Mouse (Mus musculus) heart, embryonic 16.5 days (tissue): ENCODE measurements around the gene Lgr6. TPM values are rescaled to one million over a fixed set of nuclear protein-coding genes. Genes with fewer than 3 reads are reported as not detected.

ENCODE experiments used
- ATAC-seq: fragments of 200-750 bp; cut with Nextera tagmentation; replicated peaks from 2 replicates; pipeline ENCODE4 v1.8.0; 2017; ENCODE audit warnings: moderate number of reproducible peaks; ENCODE audit not compliant: insufficient read depth, low FRiP score; ENCODE audit errors: extremely low read depth
- H3K27ac ChIP-seq: fragments of 300-500 bp; sonication (generic); 2 replicates; pipeline ENCODE4 v1.5.1; 2014; ENCODE audit warnings: mild to moderate bottlenecking, low read length, control low read depth, moderate library complexity
- H3K27me3 ChIP-seq: fragments of 300-500 bp; sonication (generic); 2 replicates; pipeline ENCODE4 v1.6.1; 2014; ENCODE audit warnings: low read length, mixed read lengths; ENCODE audit not compliant: control insufficient read depth, insufficient read depth
- H3K36me3 ChIP-seq: fragments of 300-500 bp; sonication (generic); 2 replicates; pipeline ENCODE4 v1.6.1; 2014; ENCODE audit not compliant: control insufficient read depth, insufficient read depth
- H3K4me1 ChIP-seq: fragments of 300-500 bp; sonication (generic); 2 replicates; pipeline ENCODE4 v1.6.1; 2014; ENCODE audit warnings: low read length, mixed read lengths; ENCODE audit not compliant: control insufficient read depth, insufficient read depth
- H3K4me2 ChIP-seq: fragments of 300-500 bp; sonication (generic); 2 replicates; pipeline ENCODE4 v1.6.1; 2014; ENCODE audit warnings: low read depth, mild to moderate bottlenecking, control low read depth, low read length
- H3K4me3 ChIP-seq: fragments of 300-500 bp; sonication (generic); 2 replicates; pipeline ENCODE4 v1.5.1; 2014; ENCODE audit warnings: mild to moderate bottlenecking, control low read depth, low read length
- H3K9ac ChIP-seq: fragments of 300-500 bp; sonication (generic); 2 replicates; pipeline ENCODE4 v1.6.1; 2014; ENCODE audit warnings: low read length, control low read depth
- H3K9me3 ChIP-seq: fragments of 300-500 bp; sonication (generic); replicated peaks from 2 replicates; pipeline ENCODE4 v1.6.1; 2016; ENCODE audit warnings: low read length; ENCODE audit not compliant: control insufficient read depth
- WGBS: fragments of 180-500 bp; shearing (Covaris S2); extraction: QIAGEN DNeasy Blood & Tissue Kit; methylation state at CpG from one replicate; pipeline ENCODE4 v1.1.7; 2014; 5-methylcytosine and 5-hydroxymethylcytosine counted together
- polyA plus RNA-seq: library from polyadenylated mRNA; unstranded; fragments of >200 nt; fragmentation: Nextera tagmentation; extraction: Ambion mirVana; gene quantifications from 2 replicates; pipeline ENCODE4 v1.2.1, GENCODE M21; 2015

Lgr6 gene
- polyA plus RNA-seq, 1 experiment from 2014 or later: 2.5 TPM

DNA sequence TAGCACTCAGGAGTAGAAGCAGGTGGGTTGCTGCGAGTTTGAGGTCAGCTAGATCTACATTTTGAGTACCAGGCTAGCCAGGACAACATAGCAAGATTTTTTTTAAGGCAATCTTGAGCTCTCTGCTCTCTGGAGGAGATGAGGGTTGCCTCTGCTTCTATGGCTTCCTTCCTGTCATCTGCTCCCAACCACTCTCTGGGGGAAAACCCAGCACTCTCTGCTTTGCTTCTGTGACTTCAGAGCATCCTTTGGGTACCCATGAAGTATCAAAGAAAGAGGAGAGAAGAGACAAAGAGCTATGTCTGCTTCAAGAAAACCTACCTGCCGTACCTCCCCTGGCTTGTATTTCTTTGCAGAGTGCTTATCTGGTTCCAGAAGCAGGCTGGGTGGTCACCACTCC lies 38.9 kb upstream of the Lgr6 start:
- Histone ChIP-seq H3K9me3 (no peaks in the 10 kb centered on the region), H3K4me2 (no peak overlapping the region), H3K36me3 (no peaks in the 10 kb centered on the region), H3K27me3 (peaks cover 26% of the 10 kb centered on the region), H3K9ac (no peak overlapping the region), H3K4me1 (peaks cover 15% of the 10 kb centered on the region), H3K4me3 (no peak overlapping the region), H3K27ac (no peak overlapping the region)
- no peak for ATAC-seq
- WGBS: 83% methylated on average over 2 of the region's 2 CpGs

DNA sequence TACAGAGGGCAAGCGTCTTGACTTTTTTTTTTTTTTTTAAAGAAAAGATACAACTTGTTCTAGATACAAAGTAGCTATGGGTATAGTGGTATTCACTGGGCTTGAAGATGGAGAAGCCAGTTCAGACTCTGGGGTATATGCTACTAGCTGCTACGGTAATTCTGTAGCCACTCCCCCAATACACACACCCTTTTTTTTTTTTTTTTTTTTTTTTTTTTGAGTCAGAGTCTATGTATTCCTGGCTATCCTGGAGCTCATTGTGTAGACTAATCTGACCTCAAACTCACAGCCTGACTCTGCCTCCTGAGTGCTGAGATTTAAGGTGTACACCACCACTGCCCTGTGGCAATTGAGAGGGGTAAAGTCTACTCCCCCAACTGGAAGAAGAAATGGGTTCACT lies 37.4 kb upstream of the Lgr6 start:
- Histone ChIP-seq H3K4me1 (peaks cover 3% of the 10 kb centered on the region; the same call in 1 of the 2 replicates), H3K36me3 (no peaks in the 10 kb centered on the region), H3K9me3 (no peaks in the 10 kb centered on the region), H3K27me3 (peaks cover 26% of the 10 kb centered on the region), H3K9ac (no peak overlapping the region), H3K4me2 (no peak overlapping the region), H3K4me3 (no peak overlapping the region), H3K27ac (no peak overlapping the region)
- 73% methylated on average over 2 of the region's 2 CpGs for WGBS
- no peak for ATAC-seq

DNA sequence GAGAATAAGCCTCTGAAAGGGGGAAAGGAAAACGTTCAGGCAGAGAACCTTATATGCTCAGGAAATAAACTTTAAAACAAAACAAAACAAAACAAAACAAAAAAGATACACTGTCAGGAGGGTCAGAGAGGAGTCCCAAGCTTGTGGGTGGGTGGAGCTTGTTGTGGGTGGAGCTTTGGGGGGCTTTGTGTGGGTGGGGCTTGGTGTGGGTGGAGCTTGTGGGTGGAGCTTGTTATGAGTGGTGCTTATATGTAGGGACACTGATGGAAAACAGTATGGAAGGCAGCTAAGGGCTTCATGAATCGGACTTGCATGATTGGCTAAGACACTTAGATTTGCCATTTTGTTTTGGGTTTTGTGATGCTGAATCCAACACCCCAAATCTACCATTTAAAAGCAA lies 34.8 kb upstream of the Lgr6 start:
- no peak overlapping the region for H3K9ac ChIP-seq
- H3K4me2 ChIP-seq: no peak overlapping the region
- peaks cover 23% of the 10 kb centered on the region for H3K27me3 ChIP-seq
- H3K27ac ChIP-seq: no peak overlapping the region
- H3K36me3 ChIP-seq: no peaks in the 10 kb centered on the region
- no peaks in the 10 kb centered on the region for H3K4me1 ChIP-seq
- ATAC-seq: no peak
- H3K4me3 ChIP-seq: no peak overlapping the region
- WGBS: 75% methylated on average over 2 of the region's 2 CpGs
- H3K9me3 ChIP-seq: no peaks in the 10 kb centered on the region

DNA sequence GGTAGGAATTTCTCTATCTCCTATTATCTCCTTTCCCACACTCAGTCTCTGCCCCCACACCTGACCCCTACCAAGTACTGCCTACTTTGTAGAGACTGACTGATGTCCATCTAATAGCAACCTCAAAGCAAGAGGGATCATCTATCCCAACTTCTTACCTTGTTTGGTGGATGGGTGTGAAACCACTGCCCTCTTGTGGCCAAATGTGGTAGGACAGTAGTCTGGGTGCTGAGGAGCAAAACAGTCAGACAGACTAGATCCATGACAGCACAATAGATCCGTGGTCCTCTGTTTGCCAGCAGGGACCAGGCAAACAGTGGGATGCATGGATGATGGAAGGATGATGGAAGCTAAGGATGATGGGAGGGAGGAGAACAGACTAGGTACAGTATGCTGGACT lies 31.4 kb upstream of the Lgr6 start:
- Histone ChIP-seq H3K4me2 (no peak overlapping the region), H3K4me3 (no peak overlapping the region), H3K9me3 (no peaks in the 10 kb centered on the region), H3K27ac (no peak overlapping the region), H3K36me3 (no peaks in the 10 kb centered on the region), H3K27me3 (no peaks in the 10 kb centered on the region), H3K4me1 (peaks cover 4% of the 10 kb centered on the region), H3K9ac (no peak overlapping the region)
- WGBS: 4% methylated on average over 1 of the region's 1 CpGs
- no peak for ATAC-seq

DNA sequence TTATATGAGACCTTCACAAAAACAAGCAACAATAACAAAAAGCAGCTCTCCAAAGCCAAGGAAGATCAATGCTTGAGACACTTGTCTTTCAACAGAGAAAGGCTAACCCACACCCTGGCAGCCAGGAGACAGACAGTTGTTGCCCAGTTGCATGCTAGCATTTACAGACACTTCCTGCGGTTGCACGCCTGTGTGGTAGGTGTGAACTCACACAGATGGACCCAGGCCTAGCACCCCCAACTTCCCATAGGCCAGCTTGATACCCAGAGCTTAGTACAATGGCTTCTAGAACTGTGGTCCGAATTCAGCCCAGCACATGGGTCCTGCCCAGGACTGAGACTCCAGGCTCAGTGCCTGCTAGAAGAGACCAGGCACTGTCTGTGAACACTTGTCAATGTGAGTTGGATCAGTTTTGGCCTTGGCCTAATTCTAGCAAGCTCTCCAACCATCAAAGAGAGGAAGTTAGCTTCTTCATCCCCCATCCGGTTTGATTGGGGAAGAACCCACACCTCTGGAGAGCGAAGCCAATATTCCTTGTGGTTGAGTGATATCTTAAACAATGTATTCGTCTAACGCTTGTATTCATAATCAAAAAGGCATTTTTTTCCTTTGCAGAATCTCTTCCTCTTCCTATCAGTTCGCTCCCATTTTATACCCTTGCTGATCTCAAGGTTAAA lies 30.2 kb upstream of the Lgr6 start:
- peaks cover 6% of the 10 kb centered on the region for H3K4me1 ChIP-seq
- 0 out of 2 replicates have a peak, but pooled peaks cover 3% of the 10 kb centered on the region for H3K27me3 ChIP-seq
- 82% methylated on average over 8 of the region's 8 CpGs for WGBS
- H3K27ac ChIP-seq: no peak overlapping the region
- no peaks in the 10 kb centered on the region for H3K36me3 ChIP-seq
- H3K9ac ChIP-seq: no peak overlapping the region
- H3K9me3 ChIP-seq: no peaks in the 10 kb centered on the region
- H3K4me3 ChIP-seq: no peak overlapping the region
- 0 out of 2 replicates have a peak overlapping the region, but pooled peaks have one; percentile 4 for H3K4me2 ChIP-seq
- ATAC-seq: no peak

DNA sequence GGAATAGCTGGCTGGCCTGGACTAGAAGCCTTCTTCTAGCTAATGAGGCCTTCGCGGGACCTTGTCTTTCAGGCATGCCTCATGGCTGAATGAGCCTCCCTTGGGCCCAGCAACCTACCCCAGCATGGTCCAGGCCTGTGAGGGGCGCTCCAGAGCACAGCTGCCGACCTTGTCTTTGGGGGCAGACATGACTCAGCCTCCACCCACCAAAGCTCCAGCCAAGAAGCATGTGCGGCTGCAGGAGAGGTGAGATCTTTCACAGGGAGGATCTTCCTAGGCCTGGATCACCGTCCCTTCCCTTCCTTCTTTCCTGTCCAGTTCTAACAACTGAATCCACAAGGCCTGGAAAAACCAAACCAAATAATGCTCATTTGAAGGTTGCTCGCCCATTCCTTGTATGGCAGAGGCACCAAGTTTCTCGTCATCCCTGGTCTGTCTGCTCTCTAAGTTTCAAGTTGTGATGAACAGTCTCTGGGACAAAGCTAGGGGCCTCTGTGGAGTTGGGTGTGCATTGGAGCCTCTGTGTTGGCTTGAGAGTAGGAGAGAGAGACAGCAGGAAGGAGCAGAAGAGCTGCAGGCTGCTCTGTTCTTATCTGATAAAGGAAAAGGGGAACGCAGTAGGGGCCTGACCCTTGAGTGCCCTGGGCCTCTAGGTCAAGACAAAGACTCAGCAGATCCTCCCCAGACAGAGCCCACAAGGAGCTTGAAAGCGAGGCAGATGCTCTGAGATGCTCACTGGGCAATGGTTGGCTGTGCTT lies 28.8 kb upstream of the Lgr6 start:
- Histone ChIP-seq H3K4me2 (peak overlapping the region; percentile 14), H3K9me3 (no peaks in the 10 kb centered on the region), H3K27me3 (peaks cover 13% of the 10 kb centered on the region), H3K4me3 (peak overlapping the region; percentile 28), H3K27ac (no peak overlapping the region; the same call in 1 of the 2 replicates), H3K36me3 (no peaks in the 10 kb centered on the region), H3K4me1 (peaks cover 8% of the 10 kb centered on the region), H3K9ac (no peak overlapping the region)
- 75% methylated on average over 10 of the region's 10 CpGs for WGBS
- no peak for ATAC-seq

DNA sequence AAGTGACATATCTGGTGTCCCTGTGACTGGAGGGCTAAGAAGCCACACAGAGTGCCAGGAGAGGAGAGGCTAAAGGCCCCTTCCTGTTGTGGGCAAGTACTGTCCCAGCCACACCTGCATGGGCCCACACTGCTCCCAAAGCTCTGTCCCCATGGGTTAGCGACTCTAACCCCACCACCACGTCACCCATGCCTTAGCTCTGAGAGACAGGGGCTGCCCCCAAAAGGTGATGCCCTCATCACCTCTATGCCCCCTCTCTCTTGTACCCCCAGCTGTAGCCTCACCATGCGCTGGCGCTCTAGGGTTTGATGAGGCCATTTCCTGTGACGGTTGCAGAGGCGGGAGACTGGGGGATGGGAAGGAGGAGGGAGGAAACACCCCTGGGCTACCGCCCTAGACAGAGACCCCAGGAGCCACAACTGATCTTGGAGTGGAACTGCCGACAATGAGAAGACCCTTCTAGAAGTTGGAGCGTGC lies 27.9 kb upstream of the Lgr6 start:
- H3K27ac ChIP-seq: peak overlapping the region; percentile 68
- peak overlapping the region; percentile 28 for H3K4me3 ChIP-seq
- ATAC-seq: peak; percentile 30
- H3K27me3 ChIP-seq: peaks cover 15% of the 10 kb centered on the region
- H3K36me3 ChIP-seq: no peaks in the 10 kb centered on the region
- 78% methylated on average over 9 of the region's 9 CpGs for WGBS
- peaks cover 8% of the 10 kb centered on the region for H3K4me1 ChIP-seq
- H3K4me2 ChIP-seq: peak overlapping the region; percentile 42
- no peaks in the 10 kb centered on the region for H3K9me3 ChIP-seq
- peak overlapping the region; percentile 22; the same call in 1 of the 2 replicates for H3K9ac ChIP-seq

DNA sequence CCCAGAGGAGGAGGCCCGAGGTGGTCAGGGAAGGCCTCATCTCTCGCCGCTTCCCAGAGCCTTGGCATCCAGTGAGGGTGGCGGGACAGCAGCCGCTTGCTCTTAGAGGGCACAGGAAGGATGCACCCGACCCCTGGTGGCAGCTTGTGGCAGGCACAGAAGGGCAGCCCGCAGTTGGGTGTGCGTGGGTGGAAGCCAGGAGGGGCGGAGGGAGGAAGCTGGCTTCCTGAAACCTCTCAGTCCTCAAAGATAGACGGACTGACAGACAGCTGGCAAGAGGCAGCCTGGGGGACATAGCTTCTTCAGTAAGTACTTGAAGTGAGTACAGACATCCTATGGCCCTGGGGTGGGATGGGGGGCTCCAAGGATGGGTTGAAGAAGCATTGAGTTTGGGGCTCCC lies 27.4 kb upstream of the Lgr6 start, which contains the start of gene Ptpn7:
Gene Ptpn7 (plus strand): TSS at position 228 of the 400 bp plus-strand sequence.
- WGBS: 16% methylated on average over 10 of the region's 10 CpGs
- Histone ChIP-seq H3K9ac (peak within 1 kb of the TSS; percentile 45; the same call in 1 of the 2 replicates), H3K4me1 (peaks cover 8% of the 10 kb centered on the region), H3K4me2 (peak within 1 kb of the TSS; percentile 42), H3K9me3 (no peaks in the 10 kb centered on the region), H3K27me3 (peaks cover 19% of the 10 kb centered on the region), H3K4me3 (peak within 1 kb of the TSS; percentile 28), H3K36me3 (no peaks in the 10 kb centered on the region), H3K27ac (peak within 1 kb of the TSS; percentile 74)
- ATAC-seq: peak; percentile 26; the same call in 1 of the 2 replicates

DNA sequence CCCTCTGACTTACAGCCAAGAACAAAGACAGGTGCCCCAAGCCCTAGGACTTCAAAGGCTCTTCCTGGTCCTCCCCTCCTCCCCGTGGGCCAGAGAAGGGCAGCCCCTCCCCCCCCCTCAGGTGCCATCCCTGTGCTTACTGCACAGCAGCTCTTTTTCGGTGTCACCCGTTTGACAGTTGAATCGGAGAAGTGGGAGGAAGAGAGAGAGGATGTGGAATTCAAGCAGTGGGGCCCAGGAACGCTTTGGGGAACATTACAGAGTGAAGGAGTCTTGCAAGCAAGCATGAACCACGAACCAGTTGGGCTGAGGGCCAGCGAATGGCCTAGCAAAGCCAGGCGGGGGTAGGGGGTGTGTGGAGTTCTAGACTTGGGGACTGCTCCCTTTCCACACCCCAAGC lies 26.5 kb upstream of the Lgr6 start:
- no peak overlapping the region for H3K4me3 ChIP-seq
- no peak for ATAC-seq
- no peaks in the 10 kb centered on the region for H3K36me3 ChIP-seq
- H3K27me3 ChIP-seq: peaks cover 23% of the 10 kb centered on the region
- no peak overlapping the region for H3K9ac ChIP-seq
- peak overlapping the region; percentile 42 for H3K4me2 ChIP-seq
- peak overlapping the region; percentile 74 for H3K27ac ChIP-seq
- 41% methylated on average over 8 of the region's 8 CpGs for WGBS
- peaks cover 10% of the 10 kb centered on the region for H3K4me1 ChIP-seq
- H3K9me3 ChIP-seq: no peaks in the 10 kb centered on the region
